Mouse (Mus musculus): Measurements from ENCODE around the gene Spaca4. TPM values are rescaled to one million over a fixed set of nuclear protein-coding genes. Genes with fewer than 3 reads are reported as not detected.

Spaca4 gene
- polyA plus RNA-seq, 1 experiment, result not detected

GRCm38 (mm10) chr7:45759400-45759799 is 33.8 kb upstream of the Spaca4 start:
- Histone ChIP-seq H3K27ac (ENCODE audit: control insufficient read depth, insufficient read depth, low read depth, low read length, poor library complexity) (no peak overlapping the region), H3K4me1 (ENCODE audit: control insufficient read depth, insufficient read depth, low read length) (no peaks in the 10 kb centered on the region), H3K4me3 (replicated peaks; ENCODE audit: control insufficient read depth, low read depth, low read length) (no peak overlapping the region)
- 22% methylated on average over 27 of the region's 27 CpGs for WGBS
- TF ChIP-seq CTCF (IDR thresholded peaks at IDR 0.05; ENCODE audit: control insufficient read depth, insufficient read depth, low read length), result no peak
- TF ChIP-seq POLR2A (IDR thresholded peaks at IDR 0.05; ENCODE audit: borderline replicate concordance, control insufficient read depth, low read depth, low read length), result no peak

GRCm38 (mm10) chr7:45755703-45756102 is 30.1 kb upstream of the Spaca4 start:
- 72% methylated on average over 6 of the region's 6 CpGs for WGBS

GRCm38 (mm10) chr7:45750162-45750561 is 24.5 kb upstream of the Spaca4 start:
- no peak for TF ChIP-seq CTCF (IDR thresholded peaks at IDR 0.05; ENCODE audit: control insufficient read depth, insufficient read depth, low read length)
- TF ChIP-seq POLR2A (IDR thresholded peaks at IDR 0.05; ENCODE audit: borderline replicate concordance, control insufficient read depth, low read depth, low read length), result no peak
- H3K4me1 ChIP-seq (ENCODE audit: control insufficient read depth, insufficient read depth, low read length), result no peaks in the 10 kb centered on the region
- 88% methylated on average over 9 of the region's 9 CpGs for WGBS
- no peak overlapping the region for H3K4me3 ChIP-seq (replicated peaks; ENCODE audit: control insufficient read depth, low read depth, low read length)
- H3K27ac ChIP-seq (ENCODE audit: control insufficient read depth, insufficient read depth, low read depth, low read length, poor library complexity), result no peak overlapping the region

More at GRCm38 (mm10) chr7:45755703-45756102, 30.1 kb upstream of the Spaca4 start:
- H3K27ac ChIP-seq (ENCODE audit: control insufficient read depth, insufficient read depth, low read depth, low read length, poor library complexity), result no peak overlapping the region
- TF ChIP-seq CTCF (IDR thresholded peaks at IDR 0.05; ENCODE audit: control insufficient read depth, insufficient read depth, low read length) (no peak), POLR2A (IDR thresholded peaks at IDR 0.05; ENCODE audit: borderline replicate concordance, control insufficient read depth, low read depth, low read length) (no peak)
- no peak overlapping the region for H3K4me3 ChIP-seq (replicated peaks; ENCODE audit: control insufficient read depth, low read depth, low read length)
- no peaks in the 10 kb centered on the region for H3K4me1 ChIP-seq (ENCODE audit: control insufficient read depth, insufficient read depth, low read length)

GRCm38 (mm10) chr7:45749401-45749800 is 23.8 kb upstream of the Spaca4 start:
- Histone ChIP-seq H3K27ac (ENCODE audit: control insufficient read depth, insufficient read depth, low read depth, low read length, poor library complexity) (no peak overlapping the region), H3K4me3 (replicated peaks; ENCODE audit: control insufficient read depth, low read depth, low read length) (no peak overlapping the region), H3K4me1 (ENCODE audit: control insufficient read depth, insufficient read depth, low read length) (no peaks in the 10 kb centered on the region)
- no peak for TF ChIP-seq POLR2A (IDR thresholded peaks at IDR 0.05; ENCODE audit: borderline replicate concordance, control insufficient read depth, low read depth, low read length)
- TF ChIP-seq CTCF (IDR thresholded peaks at IDR 0.05; ENCODE audit: control insufficient read depth, insufficient read depth, low read length), result no peak
- WGBS, result 36% methylated on average over 10 of the region's 10 CpGs

- Histone ChIP-seq H3K27ac (ENCODE audit: control insufficient read depth, insufficient read depth, low read depth, low read length, poor library complexity) (no peak overlapping the region), H3K4me3 (replicated peaks; ENCODE audit: control insufficient read depth, low read depth, low read length) (no peak overlapping the region), H3K4me1 (ENCODE audit: control insufficient read depth, insufficient read depth, low read length) (no peaks in the 10 kb centered on the region)
- 53% methylated on average over 7 of the region's 7 CpGs for WGBS
- no peak for TF ChIP-seq POLR2A (IDR thresholded peaks at IDR 0.05; ENCODE audit: borderline replicate concordance, control insufficient read depth, low read depth, low read length)
- TF ChIP-seq CTCF (IDR thresholded peaks at IDR 0.05; ENCODE audit: control insufficient read depth, insufficient read depth, low read length), result no peak
Observed at GRCm38 (mm10) chr7:45748110-45748509, 22.5 kb upstream of the Spaca4 start.

- 87% methylated on average over 5 of the region's 5 CpGs for WGBS
Observed at GRCm38 (mm10) chr7:45747450-45747849, 21.8 kb upstream of the Spaca4 start.

GRCm38 (mm10) chr7:45746518-45746917 is 20.9 kb upstream of the Spaca4 start:
- Histone ChIP-seq H3K4me3 (replicated peaks; ENCODE audit: control insufficient read depth, low read depth, low read length) (no peak overlapping the region), H3K4me1 (ENCODE audit: control insufficient read depth, insufficient read depth, low read length) (peaks cover 3% of the 10 kb centered on the region; the same call in 1 of the 2 replicates), H3K27ac (ENCODE audit: control insufficient read depth, insufficient read depth, low read depth, low read length, poor library complexity) (no peak overlapping the region)
- 79% methylated on average over 6 of the region's 6 CpGs for WGBS
- peak; percentile 48 for TF ChIP-seq CTCF (IDR thresholded peaks at IDR 0.05; ENCODE audit: control insufficient read depth, insufficient read depth, low read length)
- no peak for TF ChIP-seq POLR2A (IDR thresholded peaks at IDR 0.05; ENCODE audit: borderline replicate concordance, control insufficient read depth, low read depth, low read length)

More at GRCm38 (mm10) chr7:45747450-45747849, 21.8 kb upstream of the Spaca4 start:
- Histone ChIP-seq H3K4me3 (replicated peaks; ENCODE audit: control insufficient read depth, low read depth, low read length) (no peak overlapping the region), H3K27ac (ENCODE audit: control insufficient read depth, insufficient read depth, low read depth, low read length, poor library complexity) (no peak overlapping the region), H3K4me1 (ENCODE audit: control insufficient read depth, insufficient read depth, low read length) (no peaks in the 10 kb centered on the region)
- no peak for TF ChIP-seq POLR2A (IDR thresholded peaks at IDR 0.05; ENCODE audit: borderline replicate concordance, control insufficient read depth, low read depth, low read length)
- no peak for TF ChIP-seq CTCF (IDR thresholded peaks at IDR 0.05; ENCODE audit: control insufficient read depth, insufficient read depth, low read length)

GRCm38 (mm10) chr7:45744387-45744786 is 18.8 kb upstream of the Spaca4 start:
- Histone ChIP-seq H3K4me1 (ENCODE audit: control insufficient read depth, insufficient read depth, low read length) (peaks cover 4% of the 10 kb centered on the region; the same call in 1 of the 2 replicates), H3K27ac (ENCODE audit: control insufficient read depth, insufficient read depth, low read depth, low read length, poor library complexity) (no peak overlapping the region), H3K4me3 (replicated peaks; ENCODE audit: control insufficient read depth, low read depth, low read length) (no peak overlapping the region)
- TF ChIP-seq CTCF (IDR thresholded peaks at IDR 0.05; ENCODE audit: control insufficient read depth, insufficient read depth, low read length), result no peak
- no peak for TF ChIP-seq POLR2A (IDR thresholded peaks at IDR 0.05; ENCODE audit: borderline replicate concordance, control insufficient read depth, low read depth, low read length)
- WGBS, result 51% methylated on average over 2 of the region's 2 CpGs

- peaks cover 4% of the 10 kb centered on the region; the same call in 1 of the 2 replicates for H3K4me1 ChIP-seq (ENCODE audit: control insufficient read depth, insufficient read depth, low read length)
- 8% methylated on average over 19 of the region's 19 CpGs for WGBS
Observed at GRCm38 (mm10) chr7:45742338-45742737, 16.7 kb upstream of the Spaca4 start.

More at GRCm38 (mm10) chr7:45742338-45742737, 16.7 kb upstream of the Spaca4 start:
- Histone ChIP-seq H3K27ac (ENCODE audit: control insufficient read depth, insufficient read depth, low read depth, low read length, poor library complexity) (no peak overlapping the region), H3K4me3 (replicated peaks; ENCODE audit: control insufficient read depth, low read depth, low read length) (peak overlapping the region; percentile 72)
- TF ChIP-seq CTCF (IDR thresholded peaks at IDR 0.05; ENCODE audit: control insufficient read depth, insufficient read depth, low read length), result peak; percentile 14; the same call in 1 of the 2 replicates
- no peak for TF ChIP-seq POLR2A (IDR thresholded peaks at IDR 0.05; ENCODE audit: borderline replicate concordance, control insufficient read depth, low read depth, low read length)

Data from bone marrow, adult 2 months (tissue).